Mouse (Mus musculus) erythroblast, embryonic 14.5 days (primary cell): ENCODE results near the gene Styk1. TPM values are rescaled to one million over a fixed set of nuclear protein-coding genes. Genes with fewer than 3 reads are reported as not detected.
"Not testable (repeated sequence)": the region's sequence is repeated elsewhere in the genome, so short reads cannot be mapped to it uniquely, and the experiment has no call there.

Experiments used
- H3K27me3 ChIP-seq: 2 replicates; pipeline ENCODE4 v1.6.1; 2012; ENCODE audit warnings: inconsistent platforms; ENCODE audit not compliant: control insufficient read depth
- H3K36me3 ChIP-seq: 2 replicates; pipeline ENCODE4 v1.6.1; 2012; ENCODE audit warnings: mild to moderate bottlenecking, inconsistent platforms; ENCODE audit not compliant: control insufficient read depth
- H3K4me1 ChIP-seq: 2 replicates; pipeline ENCODE4 v1.6.1; 2012; ENCODE audit warnings: inconsistent platforms; ENCODE audit not compliant: control insufficient read depth
- H3K4me3 ChIP-seq: replicated peaks from 2 replicates; pipeline ENCODE3; 2012; ENCODE audit warnings: moderate library complexity, mild to moderate bottlenecking, inconsistent platforms
- H3K9me3 ChIP-seq: 2 replicates; pipeline ENCODE4 v1.6.1; 2012; ENCODE audit warnings: low read length, inconsistent platforms, mixed read lengths; ENCODE audit not compliant: control insufficient read depth
- GATA1 ChIP-seq: IDR thresholded peaks from 2 replicates; pipeline ENCODE4 v1.6.1; 2012; ENCODE audit warnings: low read length, inconsistent platforms, mixed read lengths
- TAL1 ChIP-seq: IDR thresholded peaks from 3 replicates; pipeline ENCODE4 v1.6.1; 2012; ENCODE audit warnings: low read length, inconsistent platforms, mixed read lengths
- polyA plus RNA-seq: library from polyadenylated mRNA; stranded (reverse); fragments of >175 nt; gene quantifications from 2 replicates; pipeline ENCODE4 v1.2.3, GENCODE M21; 2012

Styk1 gene
- polyA plus RNA-seq, 1 experiment = not detected

DNA sequence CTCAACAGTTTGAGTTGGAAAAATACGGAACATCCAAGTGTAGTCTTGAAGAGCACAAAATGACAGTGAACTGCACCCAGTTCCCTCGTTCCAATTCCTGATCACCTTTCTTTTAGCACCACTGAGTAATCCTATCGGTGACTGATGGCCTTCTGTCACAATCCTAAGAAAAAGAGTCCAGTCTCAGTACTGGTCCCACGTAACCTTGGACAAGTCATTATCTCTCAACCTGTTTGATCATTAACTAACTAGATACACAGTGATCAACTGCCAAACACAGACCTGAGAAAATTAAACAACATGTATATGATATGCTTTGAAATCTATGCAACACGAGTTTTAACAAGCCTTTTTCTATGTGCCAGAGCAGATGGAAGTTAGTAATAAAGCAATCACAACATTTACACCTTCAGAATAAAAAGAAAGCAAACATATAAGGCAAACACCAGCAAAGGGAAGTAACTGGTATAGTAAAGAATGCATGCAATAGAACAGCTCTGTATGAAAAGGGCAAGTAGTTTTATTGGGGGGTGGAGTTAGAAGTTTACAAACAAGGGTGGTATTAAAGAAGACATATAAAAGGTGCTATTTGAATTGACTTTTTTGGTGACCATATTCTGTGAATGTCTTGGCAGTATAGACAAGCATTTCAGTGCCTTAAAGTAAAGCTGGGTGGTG, 58.8 kb downstream of the Styk1 start:
- no peaks in the 10 kb centered on the region for H3K9me3 ChIP-seq
- H3K36me3 ChIP-seq = no peaks in the 10 kb centered on the region
- no peak overlapping the region for H3K4me3 ChIP-seq
- no peaks in the 10 kb centered on the region for H3K27me3 ChIP-seq
- no peak for TF ChIP-seq GATA1
- TF ChIP-seq TAL1 = no peak
- H3K4me1 ChIP-seq = peaks cover 27% of the 10 kb centered on the region

GRCm38 (mm10) chr6:131293916-131294315, 59.5 kb downstream of the Styk1 start:
- Histone ChIP-seq H3K36me3 (no peaks in the 10 kb centered on the region), H3K4me3 (peak overlapping the region; percentile 92), H3K9me3 (no peaks in the 10 kb centered on the region), H3K4me1 (peaks cover 28% of the 10 kb centered on the region), H3K27me3 (no peaks in the 10 kb centered on the region)
- TF ChIP-seq GATA1 = no peak

- H3K36me3 ChIP-seq = peaks cover 2% of the 10 kb centered on the region
- H3K4me3 ChIP-seq = peak within 1 kb of the TSS; percentile 92
- peaks cover 28% of the 10 kb centered on the region for H3K4me1 ChIP-seq
- H3K27me3 ChIP-seq = no peaks in the 10 kb centered on the region
- no peak for TF ChIP-seq TAL1
- TF ChIP-seq GATA1 = no peak
- no peaks in the 10 kb centered on the region for H3K9me3 ChIP-seq
Measured at GRCm38 (mm10) chr6:131292991-131293788, 60.2 kb downstream of the Styk1 start, which contains the start of gene Magohb. Magohb (minus strand) TSS chr6:131293244.

GRCm38 (mm10) chr6:131292276-131292990, 61.0 kb downstream of the Styk1 start:
- no peaks in the 10 kb centered on the region for H3K9me3 ChIP-seq
- no peaks in the 10 kb centered on the region for H3K27me3 ChIP-seq
- H3K36me3 ChIP-seq = peaks cover 9% of the 10 kb centered on the region
- peak overlapping the region; percentile 92 for H3K4me3 ChIP-seq
- peaks cover 28% of the 10 kb centered on the region for H3K4me1 ChIP-seq
- TF ChIP-seq GATA1 (no peak), TAL1 (no peak)

DNA sequence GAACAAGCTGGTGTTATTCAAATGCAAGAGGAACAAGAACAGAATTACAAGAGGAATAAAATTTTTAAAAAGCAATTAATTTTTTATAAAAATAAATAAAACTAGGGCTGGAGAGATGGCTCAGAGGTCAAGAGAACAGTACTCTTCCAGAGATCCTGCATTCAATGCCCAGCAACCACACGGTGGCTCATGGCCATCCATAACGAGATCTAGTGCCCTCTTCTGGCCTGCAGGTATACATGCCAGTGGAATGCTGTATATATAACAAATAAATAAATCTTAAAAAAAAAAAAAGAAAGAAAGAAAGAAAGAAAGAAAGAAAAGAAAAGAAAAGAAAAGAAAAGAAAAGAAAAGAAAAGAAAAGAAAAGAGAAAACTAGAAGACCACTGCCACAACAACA, 63.0 kb downstream of the Styk1 start:
- H3K4me1 ChIP-seq = peaks cover 28% of the 10 kb centered on the region
- H3K36me3 ChIP-seq = peaks cover 18% of the 10 kb centered on the region
- H3K27me3 ChIP-seq = no peaks in the 10 kb centered on the region
- TF ChIP-seq TAL1 (no peak), GATA1 (no peak)
- no peak overlapping the region for H3K4me3 ChIP-seq
- H3K9me3 ChIP-seq = no peaks in the 10 kb centered on the region

GRCm38 (mm10) chr6:131278160-131278559, 75.2 kb downstream of the Styk1 start:
- not testable (repeated sequence) for H3K9me3 ChIP-seq, H3K4me1 ChIP-seq, H3K4me3 ChIP-seq

GRCm38 (mm10) chr6:131276659-131277058, 76.7 kb downstream of the Styk1 start:
- no peaks in the 10 kb centered on the region for H3K4me1 ChIP-seq
- no peak overlapping the region for H3K4me3 ChIP-seq
- H3K9me3 ChIP-seq = no peaks in the 10 kb centered on the region
- peaks cover 1% of the 10 kb centered on the region for H3K36me3 ChIP-seq
- TF ChIP-seq TAL1 (no peak), GATA1 (no peak)
- no peaks in the 10 kb centered on the region for H3K27me3 ChIP-seq

More at GRCm38 (mm10) chr6:131278160-131278559, 75.2 kb downstream of the Styk1 start:
- not testable (repeated sequence) for H3K36me3 ChIP-seq, H3K27me3 ChIP-seq

- Histone ChIP-seq H3K36me3 (no peaks in the 10 kb centered on the region; the same call in 1 of the 2 replicates), H3K4me1 (no peaks in the 10 kb centered on the region), H3K9me3 (no peaks in the 10 kb centered on the region), H3K27me3 (no peaks in the 10 kb centered on the region), H3K4me3 (no peak overlapping the region)
- TF ChIP-seq TAL1 (no peak), GATA1 (no peak)
Measured at GRCm38 (mm10) chr6:131272311-131272710, 81.1 kb downstream of the Styk1 start.

GRCm38 (mm10) chr6:131270312-131270711, 83.1 kb downstream of the Styk1 start:
- no peaks in the 10 kb centered on the region for H3K36me3 ChIP-seq
- H3K27me3 ChIP-seq = no peaks in the 10 kb centered on the region
- H3K4me3 ChIP-seq = no peak overlapping the region
- H3K4me1 ChIP-seq = no peaks in the 10 kb centered on the region
- TF ChIP-seq GATA1 = no peak
- TF ChIP-seq TAL1 = no peak
- no peaks in the 10 kb centered on the region for H3K9me3 ChIP-seq
